ENCODE assay signal across 7 mouse cellular contexts in the genomic region with DNA sequence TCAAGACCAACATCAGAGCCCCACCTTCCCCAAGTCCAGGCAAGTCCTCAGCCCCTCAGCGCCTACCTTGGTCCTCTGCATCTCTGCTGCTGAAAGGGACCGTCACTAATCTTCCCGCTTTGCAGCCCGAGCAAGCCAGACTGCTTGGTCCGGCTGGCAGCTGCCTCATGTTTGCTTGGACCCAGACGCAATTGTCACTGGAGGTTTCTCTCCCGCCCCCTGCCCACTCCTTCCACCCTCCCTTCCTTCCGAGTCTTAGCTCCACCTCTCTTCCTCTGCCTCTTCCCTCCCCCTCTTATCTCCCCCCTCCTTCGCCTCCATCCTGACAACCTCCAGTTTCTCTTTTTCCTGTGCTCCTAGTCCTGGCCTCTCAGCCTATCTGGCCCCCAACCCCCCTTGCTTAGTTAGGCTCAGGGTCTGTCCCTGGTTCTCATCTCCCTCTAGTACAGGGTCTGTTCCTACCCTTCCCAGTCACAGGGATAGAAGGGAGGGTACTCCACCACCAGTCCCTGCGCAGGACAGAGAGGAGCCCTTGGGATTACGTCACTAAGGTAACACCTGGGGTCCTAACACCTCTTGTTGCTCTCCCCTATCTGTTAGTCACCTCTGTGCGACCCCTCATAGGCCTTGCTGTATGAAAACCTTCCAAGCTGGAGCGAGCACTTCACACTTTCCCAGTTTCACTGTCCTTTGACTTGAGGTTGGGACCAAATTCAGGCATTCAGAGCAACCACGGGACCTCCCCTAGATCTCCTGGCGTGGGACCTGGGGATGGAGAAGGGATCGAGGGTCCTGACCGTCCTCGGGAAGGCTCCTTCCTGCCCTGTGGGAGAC. TPM values are rescaled to one million over a fixed set of nuclear protein-coding genes. Genes with fewer than 3 reads are reported as not detected.
DNase-seq lines count a peak whose midpoint lies in the region; ATAC-seq and TF ChIP-seq lines count a peak whose summit lies in the region.

No protein-coding gene starts in this region.

- peak overlapping the region; percentile 77 for H3K4me2 ChIP-seq in forebrain, embryonic 11.5 days (ENCODE audit: low read depth, low read length, severe bottlenecking)
- peak overlapping the region; percentile 48 for H3K4me2 ChIP-seq in intestine, postnatal 0 days (replicated peaks; ENCODE audit: low read depth)
- H3K4me2 ChIP-seq in liver, embryonic 13.5 days: peak overlapping the region; percentile 45

- no peak overlapping the region for H3K9ac ChIP-seq in ES-Bruce4 (ENCODE audit: low read depth, poor library complexity, severe bottlenecking)
- H3K9ac ChIP-seq in forebrain, embryonic 11.5 days (ENCODE audit: low read length): peak overlapping the region; percentile 66
- no peak overlapping the region for H3K9ac ChIP-seq in intestine, postnatal 0 days (ENCODE audit: low read depth, low read length)
- H3K9ac ChIP-seq in liver, embryonic 13.5 days: no peak overlapping the region

- TF ChIP-seq EP300 in ES-Bruce4 (IDR thresholded peaks at IDR 0.05; ENCODE audit: insufficient read depth, low read depth, low read length): no peak

- WGBS in bone marrow, adult 2 months: 36% methylated on average over 18 of the region's 18 CpGs
- 1% methylated on average over 18 of the region's 18 CpGs for WGBS in forebrain, embryonic 11.5 days
- 4% methylated on average over 18 of the region's 18 CpGs for WGBS in intestine, postnatal 0 days
- 9% methylated on average over 18 of the region's 18 CpGs for WGBS in liver, embryonic 13.5 days (ENCODE audit: insufficient replicate concordance)

- no peaks in the 10 kb centered on the region for H3K27me3 ChIP-seq in ES-Bruce4 (ENCODE audit: control insufficient read depth, insufficient read depth, low read length, poor library complexity, severe bottlenecking)
- H3K27me3 ChIP-seq in forebrain, embryonic 11.5 days (ENCODE audit: control insufficient read depth, insufficient read depth, low read length): no peaks in the 10 kb centered on the region
- no peaks in the 10 kb centered on the region for H3K27me3 ChIP-seq in intestine, postnatal 0 days (replicated peaks; ENCODE audit: control insufficient read depth, insufficient read depth, low read length)
- peaks cover 34% of the 10 kb centered on the region for H3K27me3 ChIP-seq in liver, embryonic 13.5 days

- no peaks in the 10 kb centered on the region for H3K9me3 ChIP-seq in ES-Bruce4 (replicated peaks; ENCODE audit: control insufficient read depth, insufficient read depth, low read length, poor library complexity, severe bottlenecking)
- H3K9me3 ChIP-seq in forebrain, embryonic 11.5 days (ENCODE audit: control insufficient read depth, low read length): no peaks in the 10 kb centered on the region
- H3K9me3 ChIP-seq in intestine, postnatal 0 days (ENCODE audit: control insufficient read depth): no peaks in the 10 kb centered on the region
- H3K9me3 ChIP-seq in liver, embryonic 13.5 days (replicated peaks): no peaks in the 10 kb centered on the region

- no peak for TF ChIP-seq POLR2A in ES-Bruce4 (IDR thresholded peaks at IDR 0.05; ENCODE audit: insufficient read depth, low read length)
- no peak for TF ChIP-seq POLR2A in bone marrow, adult 2 months (IDR thresholded peaks at IDR 0.05; ENCODE audit: borderline replicate concordance, control insufficient read depth, low read depth, low read length)

- ATAC-seq in forebrain, embryonic 11.5 days (replicated peaks; ENCODE audit: low FRiP score): peak; percentile 79
- no peak for ATAC-seq in intestine, postnatal 0 days
- ATAC-seq in liver, embryonic 13.5 days (ENCODE audit: low read depth): no peak

- no peak for TF ChIP-seq CTCF in ES-Bruce4 (IDR thresholded peaks at IDR 0.05; ENCODE audit: low read depth, low read length)
- no peak for TF ChIP-seq CTCF in bone marrow, adult 2 months (IDR thresholded peaks at IDR 0.05; ENCODE audit: control insufficient read depth, insufficient read depth, low read length)
- TF ChIP-seq CTCF in intestine, postnatal 0 days (IDR thresholded peaks at IDR 0.05; ENCODE audit: low read depth): no peak

- DNase-seq in forebrain, embryonic 11.5 days (ENCODE audit: low spot score): peak; percentile 73
- DNase-seq in liver, embryonic 13.5 days: no peak
- peak; percentile 82 for DNase-seq in right cerebral cortex, adult 18-20 months
- no peak for DNase-seq in natural killer cell, adult 2 months (ENCODE audit: low spot score in 2 of 2)

- H3K4me3 ChIP-seq in ES-Bruce4 (ENCODE audit: low read depth, low read length): peak overlapping the region; percentile 18; the same call in 1 of the 2 replicates
- H3K4me3 ChIP-seq in bone marrow, adult 2 months (replicated peaks; ENCODE audit: control insufficient read depth, low read depth, low read length): peak overlapping the region; percentile 15
- H3K4me3 ChIP-seq in forebrain, embryonic 11.5 days (ENCODE audit: low read depth, low read length): peak overlapping the region; percentile 36
- peak overlapping the region; percentile 28 for H3K4me3 ChIP-seq in intestine, postnatal 0 days (ENCODE audit: low read depth, low read length)
- peak overlapping the region; percentile 19; the same call in 1 of the 2 replicates for H3K4me3 ChIP-seq in liver, embryonic 13.5 days (replicated peaks)

- no peaks in the 10 kb centered on the region for H3K36me3 ChIP-seq in ES-Bruce4 (ENCODE audit: control insufficient read depth, insufficient read depth, low read length, poor library complexity, severe bottlenecking)
- no peaks in the 10 kb centered on the region for H3K36me3 ChIP-seq in forebrain, embryonic 11.5 days (ENCODE audit: control insufficient read depth, insufficient read depth, low read length)
- H3K36me3 ChIP-seq in intestine, postnatal 0 days (ENCODE audit: control insufficient read depth, insufficient read depth): no peaks in the 10 kb centered on the region
- no peaks in the 10 kb centered on the region for H3K36me3 ChIP-seq in liver, embryonic 13.5 days

- H3K4me1 ChIP-seq in ES-Bruce4 (ENCODE audit: control insufficient read depth, insufficient read depth, low read length): no peaks in the 10 kb centered on the region
- peaks cover 7% of the 10 kb centered on the region; the same call in 1 of the 2 replicates for H3K4me1 ChIP-seq in bone marrow, adult 2 months (ENCODE audit: control insufficient read depth, insufficient read depth, low read length)
- peaks cover 10% of the 10 kb centered on the region; the same call in 1 of the 2 replicates for H3K4me1 ChIP-seq in forebrain, embryonic 11.5 days (replicated peaks; ENCODE audit: control insufficient read depth, insufficient read depth, low read length)
- no peaks in the 10 kb centered on the region; the same call in 1 of the 2 replicates for H3K4me1 ChIP-seq in intestine, postnatal 0 days (replicated peaks; ENCODE audit: control insufficient read depth, insufficient read depth, low read length)
- H3K4me1 ChIP-seq in liver, embryonic 13.5 days (replicated peaks): peaks cover 14% of the 10 kb centered on the region

- H3K27ac ChIP-seq in ES-Bruce4 (ENCODE audit: insufficient read depth, low read length): no peak overlapping the region
- H3K27ac ChIP-seq in bone marrow, adult 2 months (ENCODE audit: control insufficient read depth, insufficient read depth, low read depth, low read length, poor library complexity): no peak overlapping the region
- peak overlapping the region; percentile 53; the same call in 1 of the 2 replicates for H3K27ac ChIP-seq in forebrain, embryonic 11.5 days (ENCODE audit: low read depth, low read length)
- no peak overlapping the region for H3K27ac ChIP-seq in intestine, postnatal 0 days (ENCODE audit: low read depth, low read length)
- H3K27ac ChIP-seq in liver, embryonic 13.5 days: no peak overlapping the region

RNA-seq across cellular contexts. Expression of gene Kcnip3, which starts 0.5 kb away (rescaled TPM):
- polyA plus RNA-seq in ES-Bruce4 (2011; ENCODE audit: insufficient read depth, insufficient read length, low read depth, missing spikeins): 2.0 and 2.8 TPM in 2 replicates
- polyA plus RNA-seq in bone marrow, adult 2 months (2011; ENCODE audit: insufficient read depth, insufficient read length, low replicate concordance, missing spikeins): 1.5 TPM in 2 replicates
- polyA plus RNA-seq in forebrain, embryonic 11.5 days (2014; fragmentation: Nextera tagmentation; extraction: Ambion mirVana): 4.6 and 6.3 TPM in 2 replicates
- 1.8 TPM in 2 replicates for polyA plus RNA-seq in intestine, postnatal 0 days (2015; fragmentation: Nextera tagmentation; extraction: Ambion mirVana)
- polyA plus RNA-seq in liver, embryonic 13.5 days (2015; fragmentation: Nextera tagmentation; extraction: Ambion mirVana): 0.27 and 0.33 TPM in 2 replicates

RNA-seq across cellular contexts. Expression of gene Prom2, which starts 19.9 kb away (rescaled TPM):
- 1.2 and 1.3 TPM in 2 replicates for polyA plus RNA-seq in ES-Bruce4 (2011; ENCODE audit: insufficient read depth, insufficient read length, low read depth, missing spikeins)
- not detected in 2 replicates for polyA plus RNA-seq in bone marrow, adult 2 months (2011; ENCODE audit: insufficient read depth, insufficient read length, low replicate concordance, missing spikeins)
- polyA plus RNA-seq in forebrain, embryonic 11.5 days (2014; fragmentation: Nextera tagmentation; extraction: Ambion mirVana): 0.48 and 0.63 TPM in 2 replicates
- 0.04 TPM in 1 of 2 replicates, not detected in the other for polyA plus RNA-seq in intestine, postnatal 0 days (2015; fragmentation: Nextera tagmentation; extraction: Ambion mirVana)
- 0.03 TPM in 1 of 2 replicates, not detected in the other for polyA plus RNA-seq in liver, embryonic 13.5 days (2015; fragmentation: Nextera tagmentation; extraction: Ambion mirVana)

Comparison
In these comparisons a context has a peak if more than half of its experiments do, and no peak if none do; other contexts are left out.
1. DNase-seq: peak in forebrain, embryonic 11.5 days (single experiment) and right cerebral cortex, adult 18-20 months (single experiment); none in liver, embryonic 13.5 days (single experiment) and natural killer cell, adult 2 months (0 of 2).
2. Peak in every context shown above with its lines, with median percentiles within 50 percentile points of each other: H3K4me3 ChIP-seq and H3K4me2 ChIP-seq.